Mouse (Mus musculus): ENCODE results near the gene Gcc2.
"Not testable (repeated sequence)": the region's sequence is repeated elsewhere in the genome, so short reads cannot be mapped to it uniquely, and the experiment has no call there.

GRCm38 (mm10) chr10:58232641-58232969 lies 22.7 kb upstream of the Gcc2 start, which contains the start of gene Duxf3:
- TF ChIP-seq CTCF (conservative IDR thresholded peaks at IDR 0.05; ENCODE audit: low read length); NANOG (IDR thresholded peaks at IDR 0.05; ENCODE audit: borderline replicate concordance, low read length); POU5F1 (IDR thresholded peaks at IDR 0.05; ENCODE audit: borderline replicate concordance, low read length): not testable (repeated sequence)
